ENCODE assay signal across 29 mouse cellular contexts in genomic region chr2:170712658-170713285, GRCm38 (mm10). TPM values are rescaled to one million over a fixed set of nuclear protein-coding genes. Genes with fewer than 3 reads are reported as not detected.
DNase-seq lines count a peak whose midpoint lies in the region; ATAC-seq and TF ChIP-seq lines count a peak whose summit lies in the region.
"Had no signal": no experiment of that assay in that cellular context is flagged by ENCODE, and none has a peak within 500 bp of the region (broad histone marks: within the 10 kb centered on the region; RNA-seq: fewer than 3 reads in every experiment).

No protein-coding gene starts in this region.

- H3K27ac ChIP-seq in liver, postnatal 0 days (ENCODE audit: low read depth), result no peak overlapping the region
- H3K27ac ChIP-seq: embryonic facial prominence, embryonic 12.5 days; embryonic facial prominence, embryonic 15.5 days; gastrocnemius, adult 2 months; heart, adult 2 months; heart, embryonic 15.5 days; hindbrain, embryonic 14.5 days; hindbrain, postnatal 0 days had no signal

- H3K27me3 ChIP-seq in liver, postnatal 0 days (ENCODE audit: insufficient read depth, low read length), result no peaks in the 10 kb centered on the region
- H3K27me3 ChIP-seq: embryonic facial prominence, embryonic 12.5 days; embryonic facial prominence, embryonic 15.5 days; heart, embryonic 12.5 days; heart, embryonic 15.5 days had no signal

- WGBS in liver, postnatal 0 days (ENCODE audit: insufficient replicate concordance), result 64% methylated on average over 11 of the region's 11 CpGs

- H3K36me3 ChIP-seq in liver, postnatal 0 days (replicated peaks; ENCODE audit: insufficient read depth, low read length), result no peaks in the 10 kb centered on the region
- H3K36me3 ChIP-seq: embryonic facial prominence, embryonic 12.5 days; embryonic facial prominence, embryonic 15.5 days; heart, embryonic 12.5 days; heart, embryonic 15.5 days had no signal

- no peaks in the 10 kb centered on the region for H3K9me3 ChIP-seq in liver, postnatal 0 days (ENCODE audit: low read length)
- H3K9me3 ChIP-seq: embryonic facial prominence, embryonic 12.5 days; embryonic facial prominence, embryonic 15.5 days; heart, embryonic 12.5 days; heart, embryonic 15.5 days had no signal

- no peak overlapping the region for H3K4me3 ChIP-seq in liver, postnatal 0 days (ENCODE audit: low read depth, low read length)
- H3K4me3 ChIP-seq: embryonic facial prominence, embryonic 12.5 days; embryonic facial prominence, embryonic 15.5 days; gastrocnemius, adult 2 months; heart, adult 2 months; heart, embryonic 12.5 days; heart, embryonic 15.5 days had no signal

- H3K4me1 ChIP-seq in liver, postnatal 0 days (ENCODE audit: insufficient read depth), result no peaks in the 10 kb centered on the region
- H3K4me1 ChIP-seq: embryonic facial prominence, embryonic 12.5 days; embryonic facial prominence, embryonic 15.5 days; heart, embryonic 12.5 days; heart, embryonic 15.5 days had no signal

- peak; percentile 57; the same call in 1 of the 2 replicates for ATAC-seq in cerebellum, adult (ENCODE audit: insufficient number of reproducible peaks, low FRiP score, low TSS enrichment)
- ATAC-seq in liver, postnatal 0 days, result no peak
- ATAC-seq: activated CD4-positive, CD25-positive, alpha-beta regulatory T cell, adult 4 months; forebrain, embryonic 14.5 days; forebrain, postnatal 0 days; hindbrain, postnatal 0 days; inflammation-experienced regulatory T-cells, adult 6 months; intestine, embryonic 16.5 days had no signal

- no peak for TF ChIP-seq CTCF in liver, postnatal 0 days (IDR thresholded peaks at IDR 0.05; ENCODE audit: low read depth)

- intact Hi-C loops in heart, postnatal 14 days (cut with DNase I), result no loop called here

- DNase-seq in cerebellum, adult 11-12 months, result no peak
- peak; percentile 54 to 69 for DNase-seq in cerebellum, postnatal 14 days
- DNase-seq in cerebellum, postnatal 4 days (ENCODE audit: low spot score in 2 of 2), result no peak
- peak; percentile 66 for DNase-seq in heart, adult 11 months
- no peak for DNase-seq in heart, postnatal 14 days
- DNase-seq in liver, postnatal 0 days, result peak; percentile 3
- DNase-seq in liver, result no peak
- DNase-seq: adrenal gland, adult 8-10 months; adrenal gland, postnatal 25 days; cerebellum, adult 8-10 months; forebrain, postnatal 0 days; gastrocnemius, adult 2 months; gastrocnemius, postnatal 25 days; heart, adult 2 months; heart, postnatal 10 days; heart, postnatal 4 days; kidney, adult 18-20 months; kidney, adult 9 months had no signal

- H3K9ac ChIP-seq in liver, postnatal 0 days (replicated peaks), result no peak overlapping the region
- H3K9ac ChIP-seq: embryonic facial prominence, embryonic 12.5 days; embryonic facial prominence, embryonic 15.5 days; forebrain, postnatal 0 days; heart, embryonic 12.5 days; heart, embryonic 15.5 days; hindbrain, embryonic 14.5 days had no signal

- no peak overlapping the region for H3K4me2 ChIP-seq in liver, postnatal 0 days (ENCODE audit: low read depth, low read length)
- H3K4me2 ChIP-seq: embryonic facial prominence, embryonic 12.5 days; embryonic facial prominence, embryonic 15.5 days; heart, embryonic 12.5 days; heart, embryonic 15.5 days; hindbrain, embryonic 14.5 days had no signal

- no peak for TF ChIP-seq EP300 in liver, postnatal 0 days (IDR thresholded peaks at IDR 0.05; ENCODE audit: low read depth)

RNA-seq across cellular contexts. Expression of gene Dok5, which starts 18.8 kb away (rescaled TPM):
- under 1 TPM; 0.27 to 0.45 TPM for total RNA-seq in heart, postnatal 14 days (2021)
- 0.21 and 0.34 TPM in 2 replicates for polyA plus RNA-seq in liver, postnatal 0 days (2015; fragmentation: Nextera tagmentation; extraction: Ambion mirVana)
- polyA plus RNA-seq: activated CD4-positive, CD25-positive, alpha-beta regulatory T cell, adult 4 months; inflammation-experienced regulatory T-cells, adult 6 months had no signal

Comparison
In these comparisons a context has a peak if more than half of its experiments do, and no peak if none do; other contexts are left out.
1. DNase-seq: peak in cerebellum, postnatal 14 days (2 of 2), heart, adult 11 months (single experiment) and liver, postnatal 0 days (single experiment); none in cerebellum, adult 11-12 months (single experiment), cerebellum, postnatal 4 days (0 of 2), heart, postnatal 14 days (0 of 2) and liver (single experiment).